Mouse (Mus musculus) MEL-GATA-1-ER (cell line): Measurements from ENCODE around the gene Spata18.

Experiments
- DNase-seq: peaks from one replicate; pipeline ENCODE4 v3.0.0-alpha.2; 2012; ENCODE audit warnings: low read depth; ENCODE audit errors: extremely low read depth

The Spata18 gene

GRCm38 (mm10) chr5:73712852-73713251 is 61.7 kb downstream of the Spata18 start:
- DNase-seq = no peak

- DNase-seq = no peak
These were observed 65.8 kb downstream of the Spata18 start for GRCm38 (mm10) chr5:73716941-73717340.

- no peak for DNase-seq
These were observed 70.6 kb downstream of the Spata18 start for GRCm38 (mm10) chr5:73721682-73722282.

GRCm38 (mm10) chr5:73725981-73726380 is 74.8 kb downstream of the Spata18 start:
- DNase-seq = no peak

GRCm38 (mm10) chr5:73728651-73729050 is 77.5 kb downstream of the Spata18 start:
- DNase-seq = no peak
